Mouse (Mus musculus) hematopoietic stem cell, adult 5-6 weeks (primary cell): Measurements from ENCODE around the gene Tmem132b. TPM values are rescaled to one million over a fixed set of nuclear protein-coding genes. Genes with fewer than 3 reads are reported as not detected.

Experiments
- ATAC-seq, 2 experiments: fragments of 125-278 bp in 1 of 2; replicated peaks in 1 of 2; 2 replicates each; pipeline ENCODE4 v1.8.0; 2016 to 2017; ENCODE audit warnings: inconsistent platforms in 2 of 2, mild to moderate bottlenecking in 2 of 2, moderate number of reproducible peaks in 2 of 2, low read depth in 1 of 2, moderate TSS enrichment in 1 of 2; ENCODE audit not compliant: low FRiP score in 2 of 2, poor library complexity in 2 of 2, severe bottlenecking in 2 of 2, insufficient read depth in 1 of 2, low TSS enrichment in 1 of 2
- total RNA-seq: library from RNA; stranded (forward); fragments of 172-1452, 232-1000 nt; gene quantifications from 2 replicates; pipeline ENCODE4 v1.2.3, GENCODE M21; 2017

Tmem132b gene
- total RNA-seq, 1 experiment from 2014 or later, result 0.25 TPM

DNA sequence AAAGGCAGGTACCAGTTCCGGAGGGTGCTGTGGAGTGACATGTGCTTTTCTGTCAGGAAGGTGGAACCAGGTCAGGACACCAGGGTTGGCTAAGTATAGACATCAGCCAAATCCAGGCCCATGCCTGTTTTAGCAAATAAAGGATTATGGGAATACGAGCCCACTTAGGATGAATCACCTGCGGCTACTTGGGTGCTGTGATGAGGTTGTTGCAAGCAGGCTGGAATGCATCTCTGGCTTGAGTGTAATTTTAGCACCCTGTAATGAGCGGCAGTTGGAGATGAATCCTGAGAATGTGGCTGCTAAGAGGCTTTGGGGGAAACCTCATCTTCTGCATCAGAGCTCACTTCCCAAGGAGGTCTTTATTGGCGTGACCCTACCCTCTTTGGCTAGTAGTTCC is 168.7 kb downstream of the Tmem132b start:
- no peak for ATAC-seq

DNA sequence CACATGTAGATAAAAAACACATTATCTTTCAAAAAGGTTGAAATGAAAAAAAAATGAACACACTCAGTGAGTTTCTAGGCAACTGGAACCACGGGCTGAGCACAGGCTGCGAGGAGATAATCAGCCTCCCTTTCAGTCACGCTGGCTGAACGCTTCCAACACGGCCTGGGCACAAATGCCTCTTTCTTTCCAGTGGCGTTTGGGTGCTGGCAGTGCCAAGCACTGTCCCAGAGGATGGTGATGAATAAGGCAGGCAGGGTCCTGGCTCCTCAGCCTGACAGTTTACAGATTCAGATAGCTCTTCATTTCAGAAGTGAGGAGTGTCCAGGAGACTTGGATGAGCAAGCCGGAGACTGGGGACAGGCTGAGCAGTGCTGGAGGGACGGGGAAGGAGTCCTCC is 173.8 kb downstream of the Tmem132b start:
- ATAC-seq, result no peak

DNA sequence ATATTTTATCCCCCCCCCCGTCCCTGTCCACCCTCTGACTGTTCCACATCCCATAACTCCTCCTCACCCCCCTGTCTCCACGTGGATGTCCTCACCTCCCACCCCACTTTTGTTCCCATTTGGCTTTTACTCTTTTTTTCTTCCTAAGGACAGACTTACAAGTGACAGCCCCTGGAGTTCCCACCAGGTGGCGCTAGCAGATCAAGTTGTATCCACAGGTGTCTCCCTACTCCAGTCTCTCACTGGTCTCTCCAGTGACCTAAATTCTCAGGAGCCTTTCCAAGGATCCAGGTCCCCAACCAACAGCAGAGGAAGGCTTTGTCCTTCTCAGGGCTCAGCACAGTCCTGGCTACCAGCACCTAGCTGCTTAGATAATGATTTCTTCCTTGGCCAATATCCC is 177.6 kb downstream of the Tmem132b start:
- 0 out of 4 replicates have a peak, but pooled peaks have one; percentile 32 to 36 for ATAC-seq

DNA sequence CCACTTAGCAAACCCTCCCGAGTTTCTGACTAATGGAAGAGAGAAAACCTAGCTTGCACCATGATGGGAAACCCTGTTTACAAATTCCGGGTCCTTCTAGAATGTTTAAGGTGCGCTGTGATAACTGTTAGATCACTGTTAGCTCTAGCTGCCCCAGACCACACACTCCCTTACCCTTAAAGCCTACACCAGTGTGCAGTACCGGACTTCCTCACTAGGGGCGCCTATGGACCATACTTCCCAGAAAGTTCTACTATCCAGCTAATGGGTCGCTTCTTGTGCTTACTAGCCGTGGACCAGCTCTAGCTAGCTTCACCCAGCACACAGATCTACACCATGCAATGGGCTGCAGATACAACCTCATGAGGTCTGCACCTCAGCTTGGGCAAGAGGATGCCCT is 195.2 kb downstream of the Tmem132b start:
- no peak for ATAC-seq

DNA sequence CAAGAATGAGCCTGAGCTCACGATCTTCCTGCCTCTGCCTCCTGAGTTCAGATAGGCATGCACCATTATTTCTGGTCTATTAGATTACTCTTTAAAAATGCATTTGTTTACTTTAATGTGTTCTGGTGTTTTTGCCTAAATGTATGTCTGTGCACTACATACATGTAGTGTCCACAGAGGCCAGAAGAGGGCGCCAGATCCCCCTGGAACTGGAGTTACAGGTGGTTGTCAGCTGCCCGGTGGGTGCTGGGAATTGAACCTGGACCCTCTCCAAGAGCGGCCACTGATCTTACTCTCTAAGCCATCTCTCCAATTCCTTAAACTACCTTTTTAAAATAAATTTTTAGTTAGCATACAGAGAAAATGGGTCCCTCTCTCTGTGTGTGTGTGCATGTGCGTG is 195.9 kb downstream of the Tmem132b start:
- ATAC-seq, result no peak

DNA sequence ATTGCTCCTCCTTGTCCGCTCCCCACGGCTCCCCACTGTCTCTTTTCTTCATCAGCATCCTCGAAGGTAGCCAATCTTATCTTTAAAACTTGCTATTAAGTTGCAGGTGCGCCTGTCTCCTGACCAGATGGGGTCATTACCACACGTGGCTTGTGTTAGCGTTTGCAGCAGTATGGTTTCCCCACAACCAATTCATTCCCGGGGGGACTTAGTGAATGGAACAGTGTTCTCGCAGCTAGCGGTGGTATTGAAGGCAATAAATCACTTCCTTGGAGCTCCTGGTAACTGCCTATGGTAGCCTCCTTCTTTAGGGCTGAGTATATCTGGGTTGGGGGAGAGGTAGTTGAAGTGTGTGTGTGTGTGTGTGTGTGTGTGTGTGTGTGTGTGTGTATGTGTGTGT is 196.4 kb downstream of the Tmem132b start:
- ATAC-seq, result no peak

DNA sequence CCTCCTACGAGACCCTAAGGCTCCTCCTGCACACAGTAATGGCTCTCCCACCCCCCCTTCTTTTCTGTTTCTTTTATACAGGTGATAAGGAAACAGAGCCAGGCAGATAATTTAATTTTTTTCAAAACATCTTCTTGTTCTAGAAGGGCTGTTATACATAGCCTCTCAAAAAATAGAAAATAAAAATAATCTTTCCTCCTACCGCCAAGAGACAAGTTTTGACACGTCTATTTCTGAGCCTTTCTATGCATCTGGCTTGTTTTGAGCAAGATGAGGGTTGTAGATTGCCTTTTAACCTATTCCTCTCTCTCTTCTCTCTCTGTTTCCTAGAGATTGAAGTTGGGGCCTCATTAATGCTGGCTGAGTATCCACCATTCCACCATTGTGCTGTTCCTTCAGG is 196.9 kb downstream of the Tmem132b start:
- ATAC-seq, result no peak

DNA sequence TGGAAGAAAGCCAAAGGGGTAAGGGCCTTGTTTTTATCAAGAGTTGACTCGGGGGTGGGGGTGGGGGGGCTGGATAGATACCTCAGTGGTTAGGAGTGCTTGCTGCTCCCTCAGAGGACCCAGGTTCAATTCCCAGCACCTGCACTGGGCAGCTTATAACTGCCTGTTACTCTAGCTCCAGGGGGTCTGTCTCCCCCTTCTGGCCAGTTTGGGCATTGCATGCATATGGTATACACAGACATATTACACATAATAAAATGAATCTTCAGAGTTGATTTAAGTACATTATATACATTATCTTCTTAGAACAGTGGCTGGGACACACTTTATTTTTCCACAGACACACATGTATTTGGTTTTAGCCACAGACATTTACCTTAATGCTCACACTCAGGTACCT is 202.2 kb downstream of the Tmem132b start:
- ATAC-seq, result no peak

DNA sequence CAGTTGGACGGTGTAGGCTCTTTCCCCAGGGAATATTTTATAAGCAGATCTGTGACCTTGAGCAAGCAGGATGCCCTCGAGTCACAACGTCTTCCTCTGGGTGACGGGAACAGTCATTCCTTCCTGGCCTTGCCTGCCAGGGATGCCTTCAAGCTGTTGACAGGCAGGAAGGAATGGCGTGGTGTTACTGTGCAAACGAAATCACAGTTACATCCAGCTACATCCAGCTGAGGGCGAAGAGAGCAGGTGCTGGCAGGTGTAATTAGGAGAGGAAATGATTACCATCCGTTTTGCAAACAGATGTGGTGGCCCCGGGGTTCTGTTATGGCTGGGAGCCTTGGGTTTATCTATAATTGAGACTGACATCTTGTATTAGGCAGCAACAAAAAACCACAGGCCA is 205.5 kb downstream of the Tmem132b start:
- no peak for ATAC-seq

DNA sequence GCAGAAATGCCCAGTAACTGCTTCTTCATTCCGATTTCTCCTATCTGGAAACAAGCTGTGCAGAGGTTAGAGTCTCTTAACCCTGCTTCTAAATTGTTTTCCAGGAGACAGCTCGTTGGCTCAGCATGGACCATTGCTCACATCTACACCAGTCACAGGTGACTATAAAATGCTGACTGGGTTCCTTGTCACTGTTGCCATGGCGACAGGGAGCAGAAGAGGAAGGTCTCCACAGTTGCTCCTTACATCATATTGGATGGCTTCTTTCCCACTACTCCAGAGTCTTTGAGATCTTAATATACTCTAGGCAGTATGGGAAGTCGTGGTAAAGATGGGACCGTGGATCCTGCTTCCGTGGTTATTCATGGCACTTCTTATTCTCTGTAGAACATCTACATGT is 211.9 kb downstream of the Tmem132b start:
- ATAC-seq, result no peak

DNA sequence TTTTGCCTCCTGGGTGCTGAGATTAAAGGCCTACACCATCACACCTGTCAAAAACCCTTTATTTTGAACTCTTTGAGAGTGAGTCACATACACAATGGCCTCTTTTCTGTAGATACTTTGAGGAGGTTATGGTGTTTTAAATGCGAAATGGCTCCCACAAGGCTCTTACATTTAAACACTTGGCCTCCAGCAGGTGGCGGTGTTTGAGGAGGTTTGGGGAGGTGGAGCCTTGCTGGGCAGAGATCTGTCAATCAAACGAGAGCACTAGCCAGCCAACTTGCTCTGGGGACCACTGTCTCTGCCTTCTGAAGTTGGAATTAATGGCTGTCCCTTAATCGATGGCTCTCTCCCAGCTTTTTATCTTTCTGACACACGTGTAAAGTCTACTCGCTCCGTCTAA is 214.2 kb downstream of the Tmem132b start:
- peak in 1 of 2 experiments; percentile 56; a peak in 2 of 4 replicates for ATAC-seq

DNA sequence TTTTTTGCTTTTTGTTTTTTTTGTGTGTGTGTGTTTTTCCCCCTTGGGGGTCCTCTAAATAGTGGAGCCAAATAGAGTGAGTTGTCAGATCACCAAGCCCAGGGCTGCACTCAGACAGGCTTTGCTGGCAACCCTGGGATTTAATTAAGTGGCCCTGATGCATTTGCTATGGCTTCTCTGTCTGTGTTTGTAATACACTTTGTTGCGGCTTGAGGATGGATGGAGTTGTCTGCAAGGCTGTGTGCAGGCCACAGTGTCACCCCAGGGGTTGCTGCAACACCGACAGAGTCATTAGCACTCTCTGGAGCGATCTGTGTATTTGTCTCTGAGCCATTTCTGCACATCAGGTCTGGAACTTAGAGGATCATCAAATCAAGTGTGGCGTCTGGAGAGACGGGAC is 219.9 kb downstream of the Tmem132b start:
- ATAC-seq, result no peak

DNA sequence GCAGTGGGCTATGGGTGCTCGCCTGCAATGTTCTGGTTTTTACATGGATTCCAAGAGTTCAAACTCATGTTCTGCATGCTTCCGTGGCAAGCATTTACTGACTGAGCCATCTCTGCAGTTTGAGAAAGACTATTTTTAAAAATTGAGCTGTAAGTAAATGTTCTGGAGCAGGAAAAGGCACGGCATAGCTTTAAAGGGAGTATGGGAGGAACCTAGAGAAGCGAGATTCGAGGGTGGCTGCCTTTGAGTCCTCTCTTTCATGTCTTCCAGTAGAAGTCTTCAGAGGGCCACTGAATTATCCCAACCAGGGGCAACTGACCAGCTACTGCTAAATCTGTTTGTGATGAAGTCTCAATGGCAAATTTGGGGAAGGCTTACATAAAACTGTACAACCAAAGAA is 221.0 kb downstream of the Tmem132b start:
- no peak for ATAC-seq

DNA sequence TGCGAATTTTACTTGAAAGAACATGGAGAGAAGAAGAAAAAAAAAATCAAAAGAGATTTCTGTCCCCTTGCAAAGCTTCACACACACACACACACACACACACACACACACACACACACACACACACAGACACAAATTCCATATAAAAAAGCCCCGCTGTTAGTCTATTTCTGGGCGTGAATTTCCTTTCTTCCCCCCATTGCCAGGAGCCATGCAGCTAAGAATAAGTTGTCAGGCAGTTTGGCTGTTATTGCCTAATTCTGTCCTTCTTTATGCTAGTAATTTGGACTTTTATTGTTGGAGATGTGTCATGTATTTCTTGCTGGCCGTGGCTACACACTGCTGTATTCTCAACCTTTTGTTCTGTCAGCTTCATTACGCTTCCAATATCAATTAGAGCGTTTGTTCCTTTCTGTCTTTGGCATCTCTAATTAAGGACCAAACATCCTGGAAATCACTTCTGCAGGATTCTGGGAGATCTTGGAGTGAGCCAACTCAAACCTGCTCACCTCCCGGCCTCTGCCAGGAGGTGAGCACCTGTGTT is 225.5 kb downstream of the Tmem132b start:
- no peak for ATAC-seq

DNA sequence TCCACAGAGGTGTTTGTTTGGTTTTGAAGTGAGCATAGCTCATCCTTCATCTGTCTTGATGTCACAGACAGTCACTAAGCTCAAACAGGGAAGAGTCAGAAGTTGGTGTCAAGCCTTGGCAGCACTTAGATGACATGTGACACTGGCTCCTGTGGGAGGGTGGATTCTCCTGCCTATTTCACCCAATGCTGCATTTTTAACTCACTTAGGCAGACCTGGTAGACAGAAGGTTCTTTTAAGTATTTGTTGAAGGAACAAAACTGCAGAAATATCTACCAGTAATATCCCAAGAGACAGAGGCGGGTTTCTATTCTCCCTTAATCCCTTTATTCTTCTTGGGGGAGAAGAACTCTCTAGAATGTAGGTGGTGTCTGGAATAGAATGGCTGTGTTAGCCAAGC is 226.9 kb downstream of the Tmem132b start:
- ATAC-seq, result no peak

DNA sequence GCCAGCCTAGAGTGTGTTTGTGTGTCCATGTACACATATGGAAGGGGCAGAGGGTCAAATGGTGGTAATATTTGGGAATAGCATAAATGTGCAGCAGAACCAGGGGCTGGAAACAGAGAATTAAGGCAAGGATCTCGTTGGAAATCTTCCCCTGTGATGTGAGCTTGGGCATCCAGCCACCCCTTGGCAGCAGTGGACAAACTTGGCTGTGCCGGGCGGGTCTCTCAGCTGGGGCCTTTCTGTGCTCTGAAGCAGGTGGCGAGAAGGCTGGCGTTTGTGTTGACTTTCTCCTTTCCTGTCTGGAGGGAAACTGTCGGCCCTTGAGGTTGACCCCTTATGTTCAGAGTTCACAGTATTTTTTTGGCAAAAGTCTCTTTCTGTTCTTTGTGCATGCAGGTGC is 235.4 kb downstream of the Tmem132b start:
- no peak for ATAC-seq

DNA sequence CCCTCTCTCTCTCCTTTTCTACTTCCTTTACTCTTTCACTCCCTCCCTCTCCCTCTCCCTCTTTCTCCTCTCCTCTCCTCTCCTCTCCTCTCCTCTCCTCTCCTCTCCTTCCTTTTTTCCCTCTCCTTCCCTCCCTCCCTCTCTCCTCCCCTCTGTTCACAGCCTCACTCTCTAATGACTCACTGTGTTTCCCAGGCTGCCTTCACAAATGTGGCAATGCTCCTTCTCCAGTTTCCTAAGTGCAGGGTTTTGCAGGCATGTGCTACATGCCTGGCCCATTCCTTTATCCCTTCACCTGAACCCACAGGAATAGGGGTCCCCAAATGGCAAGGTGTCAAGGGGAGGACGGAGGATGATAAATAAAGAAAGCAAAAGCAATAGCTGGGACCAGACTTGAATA is 236.4 kb downstream of the Tmem132b start:
- no peak for ATAC-seq

DNA sequence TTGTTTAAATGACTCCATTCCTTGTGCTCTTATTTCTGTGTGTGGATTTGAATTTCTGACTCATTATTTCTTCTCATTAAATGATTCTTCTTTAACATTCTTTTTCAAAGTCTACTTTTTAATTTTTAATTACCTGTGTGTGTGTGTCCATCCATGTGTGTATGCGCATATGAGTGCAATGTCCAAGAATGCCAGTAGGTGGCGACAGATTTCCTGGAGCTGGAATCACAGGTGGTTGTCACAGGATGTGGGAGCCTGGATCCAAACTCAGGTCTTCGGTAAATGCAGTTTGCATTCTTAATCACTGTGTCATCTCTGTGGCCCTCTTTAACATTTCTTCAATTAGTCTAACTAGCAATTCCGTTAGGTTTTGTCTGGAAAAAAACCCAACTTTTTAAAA is 240.7 kb downstream of the Tmem132b start:
- ATAC-seq, result no peak

DNA sequence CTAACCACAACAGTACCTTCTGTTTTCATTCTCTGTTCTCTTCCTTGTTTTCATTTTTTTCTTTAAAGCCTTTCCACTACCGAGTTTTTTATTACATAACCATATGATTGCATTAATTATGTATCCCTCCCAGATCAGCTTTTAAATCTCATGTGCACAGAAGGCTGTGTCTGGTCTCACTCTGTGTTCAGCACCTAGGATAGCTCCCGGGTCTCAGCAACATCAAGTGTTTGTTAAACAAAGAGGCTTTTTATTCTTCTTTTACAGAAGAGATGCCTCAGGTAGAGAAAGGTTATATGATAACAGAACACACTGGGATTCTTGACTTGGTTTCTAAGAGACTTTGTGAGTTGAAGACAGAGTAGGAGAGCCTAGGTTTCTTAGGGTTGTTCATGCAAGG is 241.2 kb downstream of the Tmem132b start:
- no peak for ATAC-seq

DNA sequence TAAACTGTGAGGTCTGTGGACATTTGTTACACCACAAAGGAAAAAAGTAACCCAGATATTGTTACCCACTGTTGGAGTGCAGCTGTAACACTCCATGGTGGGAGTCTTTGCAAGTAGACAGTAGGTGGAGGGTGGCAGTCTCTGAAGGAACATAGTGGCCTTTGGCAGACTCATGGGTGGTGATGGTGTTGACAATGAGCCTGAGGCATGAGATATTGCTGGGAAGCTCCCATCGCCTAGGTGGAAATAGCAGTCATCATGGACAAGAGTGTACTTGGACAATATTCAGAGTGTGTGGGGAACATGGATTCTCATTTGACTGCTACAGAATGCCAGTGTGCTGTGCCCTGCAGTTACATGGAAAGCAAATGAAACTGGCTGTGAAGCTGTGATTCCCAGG is 248.8 kb downstream of the Tmem132b start:
- no peak for ATAC-seq
